Mouse (Mus musculus) forebrain, embryonic 13.5 days (tissue): Measurements from ENCODE around the gene Dnajc11. TPM values are rescaled to one million over a fixed set of nuclear protein-coding genes. Genes with fewer than 3 reads are reported as not detected.

Experiments used
- ATAC-seq: fragments of 200-750 bp; cut with Nextera tagmentation; 2 replicates; pipeline ENCODE4 v1.8.0; 2017
- H3K27ac ChIP-seq: fragments of 300-500 bp; sonication (generic); 2 replicates; pipeline ENCODE4 v1.5.1; 2015; ENCODE audit warnings: inconsistent platforms, mild to moderate bottlenecking, moderate library complexity
- H3K27me3 ChIP-seq: fragments of 300-500 bp; sonication (generic); 2 replicates; pipeline ENCODE4 v1.6.1; 2015; ENCODE audit warnings: mild to moderate bottlenecking, inconsistent platforms
- H3K36me3 ChIP-seq: fragments of 300-500 bp; sonication (generic); 2 replicates; pipeline ENCODE4 v1.6.1; 2015; ENCODE audit warnings: mild to moderate bottlenecking, inconsistent platforms; ENCODE audit not compliant: poor library complexity, severe bottlenecking
- H3K4me1 ChIP-seq: fragments of 300-500 bp; sonication (generic); 2 replicates; pipeline ENCODE4 v1.6.1; 2015; ENCODE audit warnings: inconsistent platforms
- H3K4me2 ChIP-seq: fragments of 300-500 bp; sonication (generic); 2 replicates; pipeline ENCODE4 v1.6.1; 2015; ENCODE audit warnings: inconsistent platforms, mild to moderate bottlenecking, moderate library complexity
- H3K4me3 ChIP-seq: fragments of 300-500 bp; sonication (generic); 2 replicates; pipeline ENCODE4 v1.5.1; 2015; ENCODE audit warnings: mild to moderate bottlenecking, inconsistent platforms
- H3K9ac ChIP-seq: fragments of 300-500 bp; sonication (generic); 2 replicates; pipeline ENCODE4 v1.6.1; 2015; ENCODE audit warnings: mild to moderate bottlenecking, inconsistent platforms
- H3K9me3 ChIP-seq: fragments of 300-500 bp; sonication (generic); replicated peaks from 2 replicates; pipeline ENCODE4 v1.6.1; 2016; ENCODE audit warnings: inconsistent platforms
- WGBS: fragments of 180-500 bp; shearing (Covaris S2); methylation state at CpG from one replicate; pipeline ENCODE4 v1.1.7; 2015; 5-methylcytosine and 5-hydroxymethylcytosine counted together
- polyA plus RNA-seq: library from polyadenylated mRNA; unstranded; fragments of >200 nt; fragmentation: Nextera tagmentation; extraction: Ambion mirVana; gene quantifications from 2 replicates; pipeline ENCODE4 v1.2.1, GENCODE M21; 2015

The Dnajc11 gene
- polyA plus RNA-seq, 1 experiment from 2014 or later = 77.0 TPM

DNA sequence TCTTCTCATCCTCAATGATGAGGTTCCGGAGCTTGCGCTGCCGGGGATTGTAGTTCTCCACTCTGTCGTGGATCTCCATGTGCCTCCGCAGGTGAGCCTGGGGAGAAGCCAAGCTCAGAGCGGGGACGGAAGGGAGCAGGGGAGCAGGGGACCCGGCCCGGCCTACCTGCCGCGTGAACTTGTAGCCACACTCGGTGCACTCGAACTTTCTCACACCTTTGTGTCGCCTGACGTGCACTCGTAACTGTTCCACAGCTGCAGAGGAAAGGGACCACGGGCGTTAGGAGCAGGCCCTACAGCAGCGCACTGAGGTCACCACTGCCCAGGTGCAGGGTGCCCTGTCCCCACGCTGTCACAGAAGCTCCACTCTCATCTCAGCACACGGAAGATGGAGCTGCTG is 86.5 kb downstream of the Dnajc11 start:
- Histone ChIP-seq H3K9me3 (no peaks in the 10 kb centered on the region), H3K9ac (no peak overlapping the region), H3K4me2 (no peak overlapping the region), H3K27me3 (no peaks in the 10 kb centered on the region), H3K4me1 (peaks cover 13% of the 10 kb centered on the region), H3K4me3 (no peak overlapping the region), H3K36me3 (peaks cover 79% of the 10 kb centered on the region), H3K27ac (no peak overlapping the region)
- 92% methylated on average over 21 of the region's 21 CpGs for WGBS
- no peak for ATAC-seq

GRCm38 (mm10) chr4:152021568-152022097 is 88.1 kb downstream of the Dnajc11 start:
- H3K4me1 ChIP-seq = peaks cover 29% of the 10 kb centered on the region
- H3K4me3 ChIP-seq = no peak overlapping the region
- no peaks in the 10 kb centered on the region for H3K9me3 ChIP-seq
- H3K27ac ChIP-seq = no peak overlapping the region
- no peak overlapping the region; the same call in 1 of the 2 replicates for H3K9ac ChIP-seq
- H3K36me3 ChIP-seq = peaks cover 71% of the 10 kb centered on the region
- H3K4me2 ChIP-seq = no peak overlapping the region
- no peaks in the 10 kb centered on the region for H3K27me3 ChIP-seq
- no peak for ATAC-seq
- 75% methylated on average over 12 of the region's 12 CpGs for whole genome bisulfite sequencing

DNA sequence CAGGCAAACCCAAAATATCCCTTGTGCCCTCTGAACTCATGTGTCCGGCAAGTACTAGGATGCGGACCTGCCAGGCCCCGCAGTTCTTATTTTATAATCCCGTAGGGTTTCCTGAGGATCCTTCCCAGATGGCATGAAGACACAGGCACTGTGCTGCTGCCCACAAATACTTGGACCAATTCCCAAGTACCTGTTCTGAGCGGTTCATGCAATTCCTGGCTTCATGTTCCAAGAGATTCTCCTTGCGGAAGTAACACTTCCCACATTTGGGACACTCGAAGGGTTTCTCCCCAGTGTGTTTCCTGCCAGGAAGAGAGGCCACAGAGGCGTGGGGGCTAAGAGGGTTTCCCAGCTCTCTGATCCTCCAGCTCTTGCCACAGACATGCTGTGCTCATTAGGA is 89.0 kb downstream of the Dnajc11 start:
- no peak for ATAC-seq
- H3K4me3 ChIP-seq = no peak overlapping the region
- WGBS = 92% methylated on average over 8 of the region's 8 CpGs
- no peak overlapping the region for H3K9ac ChIP-seq
- H3K27ac ChIP-seq = no peak overlapping the region
- H3K4me2 ChIP-seq = no peak overlapping the region
- H3K36me3 ChIP-seq = peaks cover 70% of the 10 kb centered on the region
- H3K4me1 ChIP-seq = peaks cover 33% of the 10 kb centered on the region
- H3K27me3 ChIP-seq = no peaks in the 10 kb centered on the region
- no peaks in the 10 kb centered on the region for H3K9me3 ChIP-seq

DNA sequence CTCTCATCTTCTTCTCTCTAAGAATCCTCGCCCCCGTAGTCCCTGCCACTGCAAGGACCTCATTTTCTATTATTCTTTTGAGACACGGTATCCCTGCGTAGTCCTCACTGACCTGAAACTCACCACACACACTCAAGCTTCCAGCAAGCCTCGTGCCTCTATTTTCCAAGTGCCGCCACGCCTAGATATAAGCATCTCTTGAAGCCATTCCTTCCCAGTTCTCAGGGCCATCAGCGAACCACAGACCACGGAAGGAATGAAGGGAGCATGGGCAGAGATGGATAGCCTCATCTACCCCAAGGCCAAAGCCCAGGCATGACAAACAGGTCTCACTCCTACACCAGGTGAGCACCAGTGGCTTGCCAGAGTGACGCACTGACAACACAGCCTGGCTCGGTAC is 91.0 kb downstream of the Dnajc11 start:
- 93% methylated on average over 11 of the region's 11 CpGs for WGBS
- no peak for ATAC-seq
- peak overlapping the region; percentile 45 for H3K9ac ChIP-seq

GRCm38 (mm10) chr4:152026751-152027508 is 93.4 kb downstream of the Dnajc11 start:
- 2% methylated on average over 36 of the region's 41 CpGs for WGBS
- no peaks in the 10 kb centered on the region for H3K9me3 ChIP-seq
- peaks cover 51% of the 10 kb centered on the region for H3K4me1 ChIP-seq
- peak overlapping the region; percentile 67 for H3K4me3 ChIP-seq
- ATAC-seq = peak; percentile 29
- H3K27me3 ChIP-seq = 0 out of 2 replicates have a peak, but pooled peaks cover under 1% of the 10 kb centered on the region
- H3K4me2 ChIP-seq = peak overlapping the region; percentile 97
- H3K36me3 ChIP-seq = peaks cover 27% of the 10 kb centered on the region
- no peak overlapping the region for H3K27ac ChIP-seq
- H3K9ac ChIP-seq = peak overlapping the region; percentile 72

More for the DNA sequence above, 91.0 kb downstream of the Dnajc11 start:
- Histone ChIP-seq H3K27ac (no peak overlapping the region), H3K4me2 (peak overlapping the region; percentile 1; the same call in 1 of the 2 replicates), H3K4me1 (peaks cover 44% of the 10 kb centered on the region), H3K4me3 (no peak overlapping the region), H3K36me3 (peaks cover 51% of the 10 kb centered on the region), H3K27me3 (no peaks in the 10 kb centered on the region), H3K9me3 (no peaks in the 10 kb centered on the region)

- Histone ChIP-seq H3K27me3 (0 out of 2 replicates have a peak, but pooled peaks cover 5% of the 10 kb centered on the region), H3K4me3 (peak within 1 kb of the TSS; percentile 67), H3K27ac (peak within 1 kb of the TSS; percentile 60; the same call in 1 of the 2 replicates), H3K9me3 (no peaks in the 10 kb centered on the region), H3K9ac (peak within 1 kb of the TSS; percentile 72), H3K36me3 (peaks cover 22% of the 10 kb centered on the region), H3K4me2 (peak within 1 kb of the TSS; percentile 97), H3K4me1 (peaks cover 51% of the 10 kb centered on the region)
- peak; percentile 99 for ATAC-seq
- under 1% methylated on average over 35 of the region's 35 CpGs for WGBS
Observed at GRCm38 (mm10) chr4:152027524-152027923, 94.0 kb downstream of the Dnajc11 start, which contains the start of gene Zbtb48. Gene Zbtb48 (minus strand): TSS chr4:152027671.

GRCm38 (mm10) chr4:152028456-152028855 is 95.0 kb downstream of the Dnajc11 start:
- Histone ChIP-seq H3K4me2 (peak overlapping the region; percentile 97), H3K27me3 (0 out of 2 replicates have a peak, but pooled peaks cover 5% of the 10 kb centered on the region), H3K4me3 (peak overlapping the region; percentile 67), H3K9ac (peak overlapping the region; percentile 72), H3K27ac (no peak overlapping the region), H3K4me1 (peaks cover 50% of the 10 kb centered on the region), H3K36me3 (peaks cover 13% of the 10 kb centered on the region), H3K9me3 (no peaks in the 10 kb centered on the region)
- ATAC-seq = no peak
- WGBS = 69% methylated on average over 15 of the region's 15 CpGs

DNA sequence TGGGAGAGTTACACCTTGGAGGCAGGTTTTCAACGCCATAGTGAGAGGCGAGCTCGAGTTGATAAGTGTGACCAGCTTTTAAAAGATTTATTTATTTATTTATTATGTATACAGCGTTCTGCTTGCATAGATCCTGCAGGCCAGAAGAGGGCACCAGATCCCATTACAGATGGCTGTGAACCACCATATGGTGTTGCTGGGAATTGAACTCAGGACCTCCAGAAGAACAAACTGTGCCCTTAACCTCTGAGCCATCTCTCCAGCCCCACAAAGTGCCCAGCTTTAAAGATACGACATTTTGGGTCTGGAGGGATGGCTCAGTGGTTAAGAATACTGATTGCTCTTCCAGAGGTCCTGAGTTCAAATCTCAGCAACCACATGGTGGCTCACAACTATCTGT is 95.6 kb downstream of the Dnajc11 start:
- WGBS = 47% methylated on average over 5 of the region's 5 CpGs

DNA sequence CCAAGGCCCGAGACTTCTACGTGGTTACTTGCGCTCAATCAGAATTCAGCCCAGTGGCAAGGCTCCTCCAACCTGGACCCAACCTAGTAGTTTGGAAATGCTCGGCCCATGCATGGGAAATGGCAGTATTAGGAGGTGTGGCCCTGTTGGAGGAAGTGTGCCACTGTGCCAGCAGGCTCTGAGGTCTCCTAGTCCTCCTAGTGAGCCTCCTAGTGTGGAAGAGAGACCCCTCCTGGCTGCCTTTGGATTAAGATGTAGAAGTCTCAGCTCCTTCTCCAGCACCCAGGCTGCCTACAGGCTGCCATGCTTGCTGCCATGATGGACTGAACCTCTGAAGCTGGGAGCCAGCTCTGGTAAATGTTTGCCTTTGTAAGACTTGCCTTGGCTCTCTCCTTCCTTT is 96.5 kb downstream of the Dnajc11 start:
- Histone ChIP-seq H3K9me3 (no peaks in the 10 kb centered on the region), H3K9ac (no peak overlapping the region), H3K4me2 (no peak overlapping the region), H3K4me1 (peaks cover 38% of the 10 kb centered on the region), H3K4me3 (no peak overlapping the region), H3K36me3 (no peaks in the 10 kb centered on the region), H3K27me3 (0 out of 2 replicates have a peak, but pooled peaks cover 5% of the 10 kb centered on the region), H3K27ac (no peak overlapping the region)
- WGBS = 59% methylated on average over 4 of the region's 4 CpGs
- no peak for ATAC-seq

More for the DNA sequence above, 95.6 kb downstream of the Dnajc11 start:
- 0 out of 2 replicates have a peak, but pooled peaks cover 5% of the 10 kb centered on the region for H3K27me3 ChIP-seq
- no peak for ATAC-seq
- no peak overlapping the region for H3K4me3 ChIP-seq
- H3K27ac ChIP-seq = no peak overlapping the region
- H3K36me3 ChIP-seq = peaks cover 6% of the 10 kb centered on the region; the same call in 1 of the 2 replicates
- H3K4me2 ChIP-seq = peak overlapping the region; percentile 97; the same call in 1 of the 2 replicates
- H3K4me1 ChIP-seq = peaks cover 47% of the 10 kb centered on the region
- no peak overlapping the region for H3K9ac ChIP-seq
- H3K9me3 ChIP-seq = no peaks in the 10 kb centered on the region

Other genes starting within 250 kb of the Dnajc11 start
- 138 and 150 TPM in 2 replicates for gene Camta1, start 71.8 kb upstream of the Dnajc11 start, polyA plus RNA-seq
- gene Thap3, start 55.3 kb downstream of the Dnajc11 start, polyA plus RNA-seq = 39.6 and 40.6 TPM in 2 replicates
- gene Phf13, start 62.6 kb downstream of the Dnajc11 start, polyA plus RNA-seq = 17.6 and 19.4 TPM in 2 replicates
- gene Klhl21, start 75.1 kb downstream of the Dnajc11 start, polyA plus RNA-seq = 2.7 and 3.0 TPM in 2 replicates
- 18.5 and 25.2 TPM in 2 replicates for gene Zbtb48, start 94.0 kb downstream of the Dnajc11 start, polyA plus RNA-seq
- gene Tas1r1, start 104.9 kb downstream of the Dnajc11 start, polyA plus RNA-seq = 0.53 and 0.83 TPM in 2 replicates
- gene Nol9, start 105.6 kb downstream of the Dnajc11 start, polyA plus RNA-seq = 22.5 and 25.8 TPM in 2 replicates
- 8.4 and 9.2 TPM in 2 replicates for gene Plekhg5, start 138.8 kb downstream of the Dnajc11 start, polyA plus RNA-seq
- gene Tnfrsf25, start 182.2 kb downstream of the Dnajc11 start, polyA plus RNA-seq = 0.38 and 0.88 TPM in 2 replicates
- 0.10 and 0.13 TPM in 2 replicates for gene Espn, start 218.7 kb downstream of the Dnajc11 start, polyA plus RNA-seq
- not detected in 2 replicates for gene Hes2, start 225.2 kb downstream of the Dnajc11 start, polyA plus RNA-seq
- 126 and 135 TPM in 2 replicates for gene Acot7, start 244.4 kb downstream of the Dnajc11 start, polyA plus RNA-seq